ENCODE assay signal across 8 mouse cellular contexts in genomic region chr4:149444964-149445701, GRCm38 (mm10). TPM values are rescaled to one million over a fixed set of nuclear protein-coding genes. Genes with fewer than 3 reads are reported as not detected.
DNase-seq lines count a peak whose midpoint lies in the region; ATAC-seq and TF ChIP-seq lines count a peak whose summit lies in the region.

No protein-coding gene starts in this region.

- DNase-seq in G1E (ENCODE audit: low spot score), result peak; percentile 86
- DNase-seq in cerebellum, adult 18-20 months, result peak; percentile 90 to 93
- peak; percentile 95 for DNase-seq in heart, postnatal 4 days
- DNase-seq in layer of hippocampus, adult 8-10 months (ENCODE audit: low spot score in 2 of 2), result peak; percentile 82 to 83
- DNase-seq in ovary, adult 18-20 months (ENCODE audit: low spot score), result peak; percentile 88
- DNase-seq in thymus, postnatal 0 days (ENCODE audit: low spot score), result peak; percentile 94

- 0% methylated on average over 36 of the region's 36 CpGs for WGBS in forebrain, embryonic 16.5 days
- under 1% methylated on average over 36 of the region's 36 CpGs for WGBS in lung, embryonic 15.5 days

- ATAC-seq in G1E (ENCODE audit: extremely low read depth, insufficient number of reproducible peaks, low FRiP score, poor library complexity, severe bottlenecking), result peak; percentile 88
- ATAC-seq in forebrain, embryonic 16.5 days, result peak; percentile 98
- ATAC-seq in lung, embryonic 15.5 days (ENCODE audit: borderline replicate concordance, extremely low read depth, low FRiP score, low TSS enrichment), result peak; percentile 95

- H3K27me3 ChIP-seq in G1E (ENCODE audit: insufficient read depth, low read length), result no peaks in the 10 kb centered on the region
- H3K27me3 ChIP-seq in forebrain, embryonic 16.5 days (replicated peaks; ENCODE audit: control insufficient read depth, insufficient read depth, low read length), result no peaks in the 10 kb centered on the region
- H3K27me3 ChIP-seq in lung, embryonic 15.5 days, result no peaks in the 10 kb centered on the region

- H3K4me3 ChIP-seq in G1E (ENCODE audit: low read depth, low read length), result peak overlapping the region; percentile 69
- H3K4me3 ChIP-seq in forebrain, embryonic 16.5 days (replicated peaks; ENCODE audit: low read length), result peak overlapping the region; percentile 45
- peak overlapping the region; percentile 36 for H3K4me3 ChIP-seq in lung, embryonic 15.5 days

- H3K9ac ChIP-seq in forebrain, embryonic 16.5 days (replicated peaks; ENCODE audit: low read depth, low read length), result peak overlapping the region; percentile 76
- peak overlapping the region; percentile 56 for H3K9ac ChIP-seq in lung, embryonic 15.5 days

- H3K4me2 ChIP-seq in forebrain, embryonic 16.5 days (ENCODE audit: low read length), result peak overlapping the region; percentile 77
- H3K4me2 ChIP-seq in lung, embryonic 15.5 days, result peak overlapping the region; percentile 76

- no peaks in the 10 kb centered on the region for H3K9me3 ChIP-seq in G1E (replicated peaks)
- H3K9me3 ChIP-seq in forebrain, embryonic 16.5 days (ENCODE audit: control insufficient read depth, low read length), result no peaks in the 10 kb centered on the region
- H3K9me3 ChIP-seq in lung, embryonic 15.5 days, result no peaks in the 10 kb centered on the region

- TF ChIP-seq CTCF in G1E (IDR thresholded peaks at IDR 0.05; ENCODE audit: low read depth, low read length), result peak; percentile 41

- H3K4me1 ChIP-seq in G1E (ENCODE audit: insufficient read depth, low read depth, low read length), result peaks cover 48% of the 10 kb centered on the region
- H3K4me1 ChIP-seq in forebrain, embryonic 16.5 days (replicated peaks; ENCODE audit: control insufficient read depth, insufficient read depth, low read length), result peaks cover 16% of the 10 kb centered on the region
- H3K4me1 ChIP-seq in lung, embryonic 15.5 days, result peaks cover 27% of the 10 kb centered on the region

- H3K27ac ChIP-seq in forebrain, embryonic 16.5 days (ENCODE audit: low read length), result peak overlapping the region; percentile 93
- H3K27ac ChIP-seq in lung, embryonic 15.5 days, result peak overlapping the region; percentile 91

- H3K36me3 ChIP-seq in G1E (replicated peaks), result no peaks in the 10 kb centered on the region
- no peaks in the 10 kb centered on the region for H3K36me3 ChIP-seq in forebrain, embryonic 16.5 days (ENCODE audit: control insufficient read depth, insufficient read depth)
- no peaks in the 10 kb centered on the region for H3K36me3 ChIP-seq in lung, embryonic 15.5 days

RNA-seq across cellular contexts. Expression of gene Rbp7, which starts 9.6 kb away (rescaled TPM):
- not detected in 2 replicates for total RNA-seq in G1E (2014; fragmentation: Nextera tagmentation)
- total RNA-seq in G1E (2017), result not detected in 2 replicates
- polyA plus RNA-seq in G1E (2012), result not detected in 2 replicates
- polyA plus RNA-seq in forebrain, embryonic 16.5 days (2015; fragmentation: Nextera tagmentation; extraction: Ambion mirVana), result not detected in 2 replicates
- 10 to 100 TPM; 38.9 to 39.6 TPM for total RNA-seq in heart, postnatal 4 days (2021)
- total RNA-seq in layer of hippocampus, adult 8-10 months (2022), result not detected
- 2.7 and 3.6 TPM in 2 replicates for polyA plus RNA-seq in lung, embryonic 15.5 days (2015; fragmentation: Nextera tagmentation; extraction: Ambion mirVana)
- 12.6 and 18.0 TPM in 2 replicates for polyA plus RNA-seq in thymus, postnatal 0 days (2015; fragmentation: Nextera tagmentation; extraction: Ambion mirVana)

RNA-seq across cellular contexts. Expression of gene Ube4b, which starts 18.6 kb away (rescaled TPM):
- 111 and 118 TPM in 2 replicates for total RNA-seq in G1E (2014; fragmentation: Nextera tagmentation)
- 49.1 and 51.9 TPM in 2 replicates for total RNA-seq in G1E (2017)
- 336 and 346 TPM in 2 replicates for polyA plus RNA-seq in G1E (2012)
- polyA plus RNA-seq in forebrain, embryonic 16.5 days (2015; fragmentation: Nextera tagmentation; extraction: Ambion mirVana), result 59.8 and 60.7 TPM in 2 replicates
- total RNA-seq in heart, postnatal 4 days (2021), result 10 to 100 TPM; 59.9 to 61.8 TPM
- 100 to 1,000 TPM in 2 of 4 experiments, 10 to 100 TPM in 2; 91.3 to 108 (median 97.6) TPM for total RNA-seq in layer of hippocampus, adult 8-10 months (2022)
- polyA plus RNA-seq in lung, embryonic 15.5 days (2015; fragmentation: Nextera tagmentation; extraction: Ambion mirVana), result 34.9 and 38.4 TPM in 2 replicates
- 27.3 and 28.5 TPM in 2 replicates for polyA plus RNA-seq in thymus, postnatal 0 days (2015; fragmentation: Nextera tagmentation; extraction: Ambion mirVana)

RNA-seq across cellular contexts. Expression of gene Tmem274, which starts 32.0 kb away (rescaled TPM):
- total RNA-seq in G1E (2014; fragmentation: Nextera tagmentation) (not detected in 2 replicates), G1E (2017) (not detected in 2 replicates)
- polyA plus RNA-seq in G1E (2012), result not detected in 2 replicates
- polyA plus RNA-seq in forebrain, embryonic 16.5 days (2015; fragmentation: Nextera tagmentation; extraction: Ambion mirVana), result 0.57 TPM in 1 of 2 replicates, not detected in the other
- not detected for total RNA-seq in heart, postnatal 4 days (2021)
- not detected for total RNA-seq in layer of hippocampus, adult 8-10 months (2022)
- polyA plus RNA-seq in lung, embryonic 15.5 days (2015; fragmentation: Nextera tagmentation; extraction: Ambion mirVana), result 0.34 and 0.55 TPM in 2 replicates
- 0.31 TPM in 1 of 2 replicates, not detected in the other for polyA plus RNA-seq in thymus, postnatal 0 days (2015; fragmentation: Nextera tagmentation; extraction: Ambion mirVana)

RNA-seq across cellular contexts. Expression of gene Nmnat1, which starts 39.9 kb away (rescaled TPM):
- total RNA-seq in G1E (2014; fragmentation: Nextera tagmentation) (6.3 and 10.8 TPM in 2 replicates), G1E (2017) (8.5 and 10.5 TPM in 2 replicates)
- polyA plus RNA-seq in G1E (2012), result 1.3 and 2.0 TPM in 2 replicates
- polyA plus RNA-seq in forebrain, embryonic 16.5 days (2015; fragmentation: Nextera tagmentation; extraction: Ambion mirVana), result 10.9 and 11.1 TPM in 2 replicates
- 10 to 100 TPM; 12.7 to 14.8 TPM for total RNA-seq in heart, postnatal 4 days (2021)
- 1 to 10 TPM; 6.0 to 9.0 (median 7.0) TPM for total RNA-seq in layer of hippocampus, adult 8-10 months (2022)
- 10.9 and 11.2 TPM in 2 replicates for polyA plus RNA-seq in lung, embryonic 15.5 days (2015; fragmentation: Nextera tagmentation; extraction: Ambion mirVana)
- polyA plus RNA-seq in thymus, postnatal 0 days (2015; fragmentation: Nextera tagmentation; extraction: Ambion mirVana), result 13.4 and 15.3 TPM in 2 replicates

RNA-seq across cellular contexts. Expression of gene Lzic, which starts 39.9 kb away (rescaled TPM):
- total RNA-seq in G1E (2014; fragmentation: Nextera tagmentation) (21.7 and 22.7 TPM in 2 replicates), G1E (2017) (50.7 and 54.8 TPM in 2 replicates)
- 8.3 and 12.2 TPM in 2 replicates for polyA plus RNA-seq in G1E (2012)
- 47.3 and 51.7 TPM in 2 replicates for polyA plus RNA-seq in forebrain, embryonic 16.5 days (2015; fragmentation: Nextera tagmentation; extraction: Ambion mirVana)
- 10 to 100 TPM; 43.4 to 46.8 TPM for total RNA-seq in heart, postnatal 4 days (2021)
- total RNA-seq in layer of hippocampus, adult 8-10 months (2022), result 10 to 100 TPM; 16.4 to 18.2 (median 16.9) TPM
- 44.8 and 47.4 TPM in 2 replicates for polyA plus RNA-seq in lung, embryonic 15.5 days (2015; fragmentation: Nextera tagmentation; extraction: Ambion mirVana)
- 62.8 and 66.6 TPM in 2 replicates for polyA plus RNA-seq in thymus, postnatal 0 days (2015; fragmentation: Nextera tagmentation; extraction: Ambion mirVana)

Comparison
In these comparisons a context has a peak if more than half of its experiments do, and no peak if none do; other contexts are left out.
1. Peak in every context shown above with its lines: DNase-seq, ATAC-seq, H3K4me3 ChIP-seq and H3K27ac ChIP-seq.